Mouse (Mus musculus): ENCODE measurements around the gene Zfp865.

GRCm38 (mm10) chr7:5038940-5039339 is 18.8 kb downstream of the Zfp865 start:
- no peak for TF ChIP-seq POLR2A (IDR thresholded peaks at IDR 0.05; ENCODE audit: borderline replicate concordance, insufficient read depth, low read length)
- no peak for TF ChIP-seq CTCF (IDR thresholded peaks at IDR 0.05; ENCODE audit: borderline replicate concordance, insufficient read depth, low read depth, low read length)
